Mouse (Mus musculus) limb, embryonic 10.5 days (tissue): ENCODE measurements at regions not wholly inside any gene's neighbourhood (a gene's known extent, or its start where the extent isn't known, plus 50 kb on each side); places are given as distances from the start of the nearest gene placed in this dataset.

Source experiments
- DNase-seq: peaks from one replicate; pipeline ENCODE4 v3.0.0-alpha.2; 2017; ENCODE audit warnings: low spot score
- H3K27ac ChIP-seq: fragments of 300-500 bp; sonication (generic); 2 replicates; pipeline ENCODE4 v1.5.1; 2016; ENCODE audit warnings: mild to moderate bottlenecking
- H3K27me3 ChIP-seq: fragments of 300-500 bp; sonication (generic); 2 replicates; pipeline ENCODE4 v1.6.1; 2016; ENCODE audit warnings: low read depth, mild to moderate bottlenecking; ENCODE audit not compliant: poor library complexity, severe bottlenecking
- H3K36me3 ChIP-seq: fragments of 300-500 bp; sonication (generic); 2 replicates; pipeline ENCODE4 v1.6.1; 2016; ENCODE audit warnings: mild to moderate bottlenecking, moderate library complexity
- H3K4me1 ChIP-seq: fragments of 300-500 bp; sonication (generic); 2 replicates; pipeline ENCODE4 v1.6.1; 2016
- H3K4me3 ChIP-seq: fragments of 300-500 bp; sonication (generic); 2 replicates; pipeline ENCODE4 v1.5.1; 2016; ENCODE audit warnings: mild to moderate bottlenecking, moderate library complexity
- H3K9me3 ChIP-seq: fragments of 300-500 bp; sonication (generic); replicated peaks from 2 replicates; pipeline ENCODE4 v1.6.1; 2016; ENCODE audit warnings: mild to moderate bottlenecking
- WGBS: fragments of 180-500 bp; shearing (Covaris S2); methylation state at CpG from one replicate; pipeline ENCODE4 v1.1.7; 2016; 5-methylcytosine and 5-hydroxymethylcytosine counted together

- Histone ChIP-seq H3K9me3 (no peaks in the 10 kb centered on the region), H3K36me3 (no peaks in the 10 kb centered on the region), H3K27ac (no peak overlapping the region), H3K4me3 (no peak overlapping the region), H3K4me1 (no peaks in the 10 kb centered on the region), H3K27me3 (no peaks in the 10 kb centered on the region)
- DNase-seq = no peak
- WGBS = 90% methylated on average over 4 of the region's 4 CpGs
These were observed 1456.0 kb downstream of the Efnb2 start for GRCm38 (mm10) chr8:7205086-7205485.

GRCm38 (mm10) chr8:7190726-7191125, 1470.3 kb downstream of the Efnb2 start:
- H3K4me1 ChIP-seq = no peaks in the 10 kb centered on the region
- H3K9me3 ChIP-seq = no peaks in the 10 kb centered on the region
- no peak for DNase-seq
- no peaks in the 10 kb centered on the region for H3K36me3 ChIP-seq
- H3K27me3 ChIP-seq = no peaks in the 10 kb centered on the region
- no peak overlapping the region for H3K27ac ChIP-seq
- H3K4me3 ChIP-seq = no peak overlapping the region

- H3K36me3 ChIP-seq = no peaks in the 10 kb centered on the region
- H3K4me1 ChIP-seq = no peaks in the 10 kb centered on the region
- H3K27me3 ChIP-seq = no peaks in the 10 kb centered on the region
- no peak overlapping the region for H3K4me3 ChIP-seq
- H3K27ac ChIP-seq = no peak overlapping the region
- no peak for DNase-seq
- 93% methylated on average over 5 of the region's 5 CpGs for WGBS
- no peaks in the 10 kb centered on the region for H3K9me3 ChIP-seq
These were observed 1497.7 kb downstream of the Efnb2 start for GRCm38 (mm10) chr8:7163361-7163760.

GRCm38 (mm10) chr8:7131746-7132145, 1529.3 kb downstream of the Efnb2 start:
- Histone ChIP-seq H3K27ac (peak overlapping the region; percentile 36; the same call in 1 of the 2 replicates), H3K4me3 (no peak overlapping the region), H3K36me3 (no peaks in the 10 kb centered on the region), H3K9me3 (no peaks in the 10 kb centered on the region), H3K27me3 (no peaks in the 10 kb centered on the region), H3K4me1 (peaks cover 5% of the 10 kb centered on the region; the same call in 1 of the 2 replicates)
- 59% methylated on average over 4 of the region's 4 CpGs for WGBS
- DNase-seq = no peak

GRCm38 (mm10) chr8:7108849-7109248, 1552.2 kb downstream of the Efnb2 start:
- no peaks in the 10 kb centered on the region for H3K9me3 ChIP-seq
- no peak overlapping the region for H3K27ac ChIP-seq
- H3K4me1 ChIP-seq = no peaks in the 10 kb centered on the region
- DNase-seq = no peak
- H3K4me3 ChIP-seq = no peak overlapping the region
- no peaks in the 10 kb centered on the region for H3K27me3 ChIP-seq
- no peaks in the 10 kb centered on the region for H3K36me3 ChIP-seq

- Histone ChIP-seq H3K27ac (no peak overlapping the region), H3K27me3 (no peaks in the 10 kb centered on the region), H3K9me3 (no peaks in the 10 kb centered on the region), H3K36me3 (no peaks in the 10 kb centered on the region), H3K4me1 (no peaks in the 10 kb centered on the region), H3K4me3 (no peak overlapping the region)
- 50% methylated on average over 2 of the region's 2 CpGs for WGBS
- peak; percentile 42 for DNase-seq
These were observed 1563.5 kb downstream of the Efnb2 start for GRCm38 (mm10) chr8:7097577-7097976.

GRCm38 (mm10) chr8:7092831-7093230, 1568.2 kb downstream of the Efnb2 start:
- no peaks in the 10 kb centered on the region for H3K36me3 ChIP-seq
- 0 out of 2 replicates have a peak, but pooled peaks cover 4% of the 10 kb centered on the region for H3K4me1 ChIP-seq
- WGBS = 51% methylated on average over 2 of the region's 2 CpGs
- no peaks in the 10 kb centered on the region for H3K27me3 ChIP-seq
- H3K4me3 ChIP-seq = no peak overlapping the region
- H3K9me3 ChIP-seq = no peaks in the 10 kb centered on the region
- no peak for DNase-seq
- H3K27ac ChIP-seq = no peak overlapping the region

- DNase-seq = no peak
- no peaks in the 10 kb centered on the region for H3K27me3 ChIP-seq
- 0 out of 2 replicates have a peak, but pooled peaks cover 4% of the 10 kb centered on the region for H3K4me1 ChIP-seq
- 43% methylated on average over 2 of the region's 2 CpGs for WGBS
- H3K36me3 ChIP-seq = no peaks in the 10 kb centered on the region
- no peak overlapping the region for H3K27ac ChIP-seq
- H3K4me3 ChIP-seq = no peak overlapping the region
- H3K9me3 ChIP-seq = no peaks in the 10 kb centered on the region
These were observed 1572.9 kb downstream of the Efnb2 start for GRCm38 (mm10) chr8:7088123-7088522.

- Histone ChIP-seq H3K36me3 (no peaks in the 10 kb centered on the region), H3K27ac (no peak overlapping the region), H3K9me3 (no peaks in the 10 kb centered on the region), H3K4me3 (no peak overlapping the region), H3K4me1 (no peaks in the 10 kb centered on the region), H3K27me3 (no peaks in the 10 kb centered on the region)
- 86% methylated on average over 4 of the region's 4 CpGs for WGBS
- no peak for DNase-seq
These were observed 1600.8 kb downstream of the Efnb2 start for GRCm38 (mm10) chr8:7060255-7060656.

- no peaks in the 10 kb centered on the region for H3K36me3 ChIP-seq
- no peak overlapping the region for H3K27ac ChIP-seq
- 80% methylated on average over 3 of the region's 3 CpGs for WGBS
- H3K4me3 ChIP-seq = no peak overlapping the region
- no peak for DNase-seq
- no peaks in the 10 kb centered on the region for H3K4me1 ChIP-seq
- H3K9me3 ChIP-seq = no peaks in the 10 kb centered on the region
- H3K27me3 ChIP-seq = no peaks in the 10 kb centered on the region
These were observed 1634.7 kb downstream of the Efnb2 start for GRCm38 (mm10) chr8:7026247-7026844.

- 94% methylated on average over 3 of the region's 3 CpGs for WGBS
- Histone ChIP-seq H3K4me1 (no peaks in the 10 kb centered on the region), H3K9me3 (no peaks in the 10 kb centered on the region), H3K36me3 (no peaks in the 10 kb centered on the region), H3K4me3 (no peak overlapping the region), H3K27ac (no peak overlapping the region), H3K27me3 (no peaks in the 10 kb centered on the region)
- no peak for DNase-seq
These were observed 1636.7 kb downstream of the Efnb2 start for GRCm38 (mm10) chr8:7024336-7024735.

- Histone ChIP-seq H3K27me3 (no peaks in the 10 kb centered on the region), H3K27ac (no peak overlapping the region), H3K9me3 (no peaks in the 10 kb centered on the region), H3K4me3 (no peak overlapping the region), H3K4me1 (no peaks in the 10 kb centered on the region), H3K36me3 (no peaks in the 10 kb centered on the region)
- WGBS = 65% methylated on average over 5 of the region's 5 CpGs
- no peak for DNase-seq
These were observed 1649.2 kb downstream of the Efnb2 start for GRCm38 (mm10) chr8:7011881-7012280.

GRCm38 (mm10) chr8:6991516-6991915, 1669.5 kb downstream of the Efnb2 start:
- no peaks in the 10 kb centered on the region for H3K36me3 ChIP-seq
- H3K4me3 ChIP-seq = no peak overlapping the region
- H3K27me3 ChIP-seq = no peaks in the 10 kb centered on the region
- no peak overlapping the region for H3K27ac ChIP-seq
- no peaks in the 10 kb centered on the region for H3K4me1 ChIP-seq
- DNase-seq = no peak
- 93% methylated on average over 2 of the region's 2 CpGs for WGBS
- H3K9me3 ChIP-seq = no peaks in the 10 kb centered on the region
